Mouse (Mus musculus) olfactory bulb, adult 2 months (tissue): ENCODE measurements around the gene Skap1.

ENCODE experiments used
- CTCF ChIP-seq: fragments of 200-500 bp; IDR thresholded peaks from 2 replicates; pipeline ENCODE4 v1.5.1; 2012; ENCODE audit warnings: low read depth, mild to moderate bottlenecking, low read length, moderate library complexity; ENCODE audit not compliant: insufficient read depth
- POLR2A ChIP-seq: fragments of 200-500 bp; IDR thresholded peaks from 2 replicates; pipeline ENCODE4 v1.6.1; 2012; ENCODE audit warnings: mild to moderate bottlenecking, low read depth, low read length, moderate library complexity; ENCODE audit not compliant: insufficient read depth

- TF ChIP-seq CTCF (no peak), POLR2A (no peak)
Observed at GRCm38 (mm10) chr11:96572515-96572914, 108.1 kb downstream of the Skap1 start.
